Mouse (Mus musculus) kidney, postnatal 0 days (tissue): ENCODE data around the gene Dmwd. TPM values are rescaled to one million over a fixed set of nuclear protein-coding genes. Genes with fewer than 3 reads are reported as not detected.

ENCODE experiments used
- ATAC-seq: fragments of 200-750 bp; cut with Nextera tagmentation; replicated peaks from 2 replicates; pipeline ENCODE4 v1.8.0; 2017; ENCODE audit warnings: low read depth, moderate number of reproducible peaks, moderate TSS enrichment, moderate library complexity; ENCODE audit not compliant: low FRiP score
- DNase-seq: peaks from one replicate; pipeline ENCODE4 v3.0.0-alpha.2; 2016; ENCODE audit warnings: low spot score
- H3K27ac ChIP-seq: fragments of 300-500 bp; sonication (generic); 2 replicates; pipeline ENCODE4 v1.5.1; 2014; ENCODE audit warnings: mild to moderate bottlenecking
- H3K27me3 ChIP-seq: fragments of 300-500 bp; sonication (generic); 2 replicates; pipeline ENCODE4 v1.6.1; 2014; ENCODE audit warnings: low read length, mixed read lengths; ENCODE audit not compliant: insufficient read depth
- H3K36me3 ChIP-seq: fragments of 300-500 bp; sonication (generic); 2 replicates; pipeline ENCODE4 v1.6.1; 2014; ENCODE audit warnings: low read length, mixed read lengths; ENCODE audit not compliant: insufficient read depth
- H3K4me1 ChIP-seq: fragments of 300-500 bp; sonication (generic); replicated peaks from 2 replicates; pipeline ENCODE4 v1.6.1; 2014; ENCODE audit warnings: antibody characterized with exemption, low read length, mixed read lengths; ENCODE audit not compliant: insufficient read depth
- H3K4me2 ChIP-seq: fragments of 300-500 bp; sonication (generic); 2 replicates; pipeline ENCODE4 v1.6.1; 2014; ENCODE audit warnings: mild to moderate bottlenecking, low read length, moderate library complexity, mixed read lengths
- H3K4me3 ChIP-seq: fragments of 300-500 bp; sonication (generic); replicated peaks from 2 replicates; pipeline ENCODE4 v1.5.1; 2014; ENCODE audit warnings: low read depth, low read length
- H3K9ac ChIP-seq: fragments of 300-500 bp; sonication (generic); 2 replicates; pipeline ENCODE4 v1.6.1; 2014; ENCODE audit warnings: low read depth, low read length
- H3K9me3 ChIP-seq: fragments of 300-500 bp; sonication (generic); replicated peaks from 2 replicates; pipeline ENCODE4 v1.6.1; 2016; ENCODE audit warnings: low read length, inconsistent platforms, mixed read lengths
- CTCF ChIP-seq: IDR thresholded peaks from 2 replicates; pipeline ENCODE4 v1.5.1; 2016; ENCODE audit warnings: antibody characterized with exemption, low read depth, mild to moderate bottlenecking, moderate library complexity
- WGBS: fragments of 180-500 bp; shearing (Covaris S2); extraction: QIAGEN DNeasy Blood & Tissue Kit; methylation state at CpG from one replicate; pipeline ENCODE4 v1.1.7; 2014; 5-methylcytosine and 5-hydroxymethylcytosine counted together
- microRNA-seq: library from miRNA; unstranded; fragments of <30 nt; microRNA quantifications from one replicate; pipeline ENCODE4, GENCODE M21; 2016
- polyA plus RNA-seq: library from polyadenylated mRNA; unstranded; fragments of >200 nt; fragmentation: Nextera tagmentation; extraction: Ambion mirVana; gene quantifications from 2 replicates; pipeline ENCODE4 v1.2.1, GENCODE M21; 2015

The Dmwd gene
- polyA plus RNA-seq, 1 experiment from 2014 or later = 16.9 TPM

DNA sequence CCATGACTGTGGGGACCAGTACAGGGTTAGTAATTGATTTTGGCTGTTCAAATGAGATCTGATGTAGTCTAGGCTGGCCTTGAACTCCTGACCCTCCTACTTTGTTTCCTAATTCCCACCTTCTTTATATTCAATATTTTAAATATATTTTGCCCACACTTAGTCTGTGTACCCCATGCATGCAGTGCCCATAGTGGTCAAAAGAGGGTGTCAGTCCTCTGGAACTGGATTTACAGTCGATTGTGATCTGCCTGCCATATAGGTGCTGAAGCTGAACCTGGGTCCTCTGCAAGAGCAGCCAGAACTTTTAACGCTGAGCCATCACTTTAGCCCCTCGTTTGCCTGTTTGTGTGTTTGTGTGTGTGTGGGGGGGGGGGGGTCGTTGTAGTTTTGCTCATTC, 54.6 kb downstream of the Dmwd start:
- no peaks in the 10 kb centered on the region for H3K9me3 ChIP-seq
- H3K27me3 ChIP-seq = no peaks in the 10 kb centered on the region
- H3K4me1 ChIP-seq = no peaks in the 10 kb centered on the region
- peaks cover 6% of the 10 kb centered on the region for H3K36me3 ChIP-seq
- 19% methylated on average over 4 of the region's 4 CpGs for WGBS
- peak overlapping the region; percentile 57 for H3K27ac ChIP-seq
- TF ChIP-seq CTCF = peak; percentile 37; the same call in 1 of the 2 replicates
- 0 out of 2 replicates have a peak overlapping the region, but pooled peaks have one; percentile 24 for H3K9ac ChIP-seq
- ATAC-seq = no peak
- DNase-seq = no peak
- H3K4me3 ChIP-seq = peak overlapping the region; percentile 26; the same call in 1 of the 2 replicates
- H3K4me2 ChIP-seq = peak overlapping the region; percentile 54

GRCm38 (mm10) chr7:19131324-19131848, 55.4 kb downstream of the Dmwd start:
- H3K9ac ChIP-seq = 0 out of 2 replicates have a peak overlapping the region, but pooled peaks have one; percentile 24
- no peaks in the 10 kb centered on the region for H3K9me3 ChIP-seq
- peak overlapping the region; percentile 29 for H3K4me3 ChIP-seq
- TF ChIP-seq CTCF = peak; percentile 89
- peak overlapping the region; percentile 57 for H3K27ac ChIP-seq
- peak; percentile 99 for ATAC-seq
- H3K4me2 ChIP-seq = peak overlapping the region; percentile 54
- under 1% methylated on average over 39 of the region's 39 CpGs for WGBS
- H3K4me1 ChIP-seq = no peaks in the 10 kb centered on the region
- no peaks in the 10 kb centered on the region for H3K27me3 ChIP-seq
- H3K36me3 ChIP-seq = peaks cover 12% of the 10 kb centered on the region
- DNase-seq = peak; percentile 100

Small RNA genes lying within 50 kb of the gene (microRNA-seq; reads per million reads assigned to microRNA genes)
- gene Mir3100 = not detected

Other genes with a start within 250 kb of the Dmwd start
- gene Mill2, start 236.3 kb upstream of the Dmwd start, polyA plus RNA-seq = 2.0 and 2.5 TPM in 2 replicates
- 2.6 and 3.2 TPM in 2 replicates for gene Pglyrp1, start 204.9 kb upstream of the Dmwd start, polyA plus RNA-seq
- 22.4 and 26.3 TPM in 2 replicates for gene Ccdc61, start 165.8 kb upstream of the Dmwd start, polyA plus RNA-seq
- gene Nova2, start 150.3 kb upstream of the Dmwd start, polyA plus RNA-seq = 0.55 and 0.58 TPM in 2 replicates
- 0.09 TPM in 1 of 2 replicates, not detected in the other for gene Nanos2, start 88.8 kb upstream of the Dmwd start, polyA plus RNA-seq
- 3.3 and 3.6 TPM in 2 replicates for gene Mypop, start 85.0 kb upstream of the Dmwd start, polyA plus RNA-seq
- 15.2 and 17.3 TPM in 2 replicates for gene Irf2bp1, start 72.2 kb upstream of the Dmwd start, polyA plus RNA-seq
- 0.53 and 0.57 TPM in 2 replicates for gene Foxa3, start 52.7 kb upstream of the Dmwd start, polyA plus RNA-seq
- 16.6 and 17.6 TPM in 2 replicates for gene Sympk, start 51.9 kb upstream of the Dmwd start, polyA plus RNA-seq
- not detected in 2 replicates for gene Rsph6a, start 21.5 kb upstream of the Dmwd start, polyA plus RNA-seq
- gene Dmpk, start 7.6 kb downstream of the Dmwd start, polyA plus RNA-seq = 9.4 and 11.6 TPM in 2 replicates
- gene Six5, start 18.4 kb downstream of the Dmwd start, polyA plus RNA-seq = 7.6 and 7.9 TPM in 2 replicates
- 2.0 TPM in 2 replicates for gene Gm4969, start 42.1 kb downstream of the Dmwd start, polyA plus RNA-seq
- 12.1 and 13.0 TPM in 2 replicates for gene Fbxo46, start 43.6 kb downstream of the Dmwd start, polyA plus RNA-seq
- gene Qpctl, start 73.1 kb downstream of the Dmwd start, polyA plus RNA-seq = 13.3 and 15.4 TPM in 2 replicates
- 119 and 127 TPM in 2 replicates for gene Snrpd2, start 73.5 kb downstream of the Dmwd start, polyA plus RNA-seq
- gene Gipr, start 89.9 kb downstream of the Dmwd start, polyA plus RNA-seq = 0.08 and 0.09 TPM in 2 replicates
- 10.6 and 13.1 TPM in 2 replicates for gene Eml2, start 100.2 kb downstream of the Dmwd start, polyA plus RNA-seq
- gene Gpr4, start 136.3 kb downstream of the Dmwd start, polyA plus RNA-seq = 5.1 and 5.2 TPM in 2 replicates
- gene Opa3, start 152.1 kb downstream of the Dmwd start, polyA plus RNA-seq = 30.4 and 30.5 TPM in 2 replicates
- 89.4 and 94.4 TPM in 2 replicates for gene Vasp, start 195.6 kb downstream of the Dmwd start, polyA plus RNA-seq
- 0.18 TPM in 1 of 2 replicates, not detected in the other for gene Ppm1n, start 203.8 kb downstream of the Dmwd start, polyA plus RNA-seq
- 7.3 and 7.4 TPM in 2 replicates for gene Rtn2, start 206.4 kb downstream of the Dmwd start, polyA plus RNA-seq
- gene Fosb, start 233.8 kb downstream of the Dmwd start, polyA plus RNA-seq = 0.11 TPM in 2 replicates